Mouse (Mus musculus): ENCODE data around the gene Piezo1.

The Piezo1 gene

DNA sequence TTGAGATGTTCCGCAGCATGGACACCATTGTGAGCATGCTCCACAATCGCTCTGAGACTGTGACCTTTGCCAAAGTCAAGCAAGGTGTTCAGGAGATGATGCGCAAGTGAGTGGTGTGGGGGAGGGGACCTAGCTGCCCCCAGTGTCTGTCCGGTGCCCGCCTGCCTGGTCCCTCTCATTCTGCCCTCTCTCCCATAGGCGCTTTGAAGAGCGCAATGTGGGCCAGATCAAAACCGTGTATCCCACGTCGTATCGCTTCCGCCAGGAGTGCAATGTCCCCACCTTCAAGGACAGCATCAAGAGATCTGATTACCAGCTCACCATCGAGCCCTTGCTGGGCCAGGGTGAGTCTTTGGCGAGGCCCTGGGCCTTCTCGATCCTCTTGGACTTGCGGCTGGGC is 18.9 kb upstream of the Piezo1 start:
- DNase-seq = no peak

DNA sequence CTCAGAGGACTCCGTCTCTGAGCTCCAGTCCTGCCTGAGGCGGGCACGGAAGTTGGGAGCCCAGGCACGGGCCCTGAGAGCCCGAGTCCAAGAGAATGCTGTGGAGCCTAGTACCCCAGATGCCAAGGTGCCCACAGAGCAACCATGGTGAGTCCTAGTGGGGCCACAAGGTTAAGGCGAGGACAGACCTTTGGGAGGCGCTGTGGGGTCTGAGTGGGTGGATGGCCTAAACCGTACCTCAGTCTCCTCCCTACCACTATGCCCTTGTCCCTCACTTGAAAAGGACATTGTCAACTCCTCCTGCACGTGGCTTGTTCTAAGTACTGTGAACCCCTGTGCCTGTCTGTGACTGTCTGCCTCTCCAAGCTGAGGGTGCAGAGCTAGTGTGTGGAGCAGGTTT is 18.2 kb upstream of the Piezo1 start:
- no peak for DNase-seq

DNA sequence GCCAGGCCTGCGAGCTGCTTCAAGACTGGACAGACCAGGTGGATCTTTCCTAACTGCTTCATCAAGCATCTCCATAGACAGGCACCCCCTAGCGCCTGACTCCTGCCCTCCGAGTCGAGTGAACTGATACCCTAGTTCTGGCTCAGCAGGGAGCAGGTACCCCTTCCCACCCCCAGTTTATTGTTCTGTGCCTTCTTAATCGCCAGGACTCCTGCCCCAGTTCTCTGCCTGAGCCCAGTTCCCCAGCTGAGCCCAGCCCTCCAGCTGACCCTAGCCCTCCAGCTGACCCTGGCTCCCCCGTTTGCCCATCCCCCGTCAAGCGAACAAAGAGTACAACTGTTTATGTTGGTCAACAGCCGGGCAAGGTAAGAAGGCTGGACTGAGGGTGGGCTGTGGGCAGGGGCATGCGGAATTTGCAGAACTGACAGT is 17.8 kb upstream of the Piezo1 start:
- no peak for DNase-seq

DNA sequence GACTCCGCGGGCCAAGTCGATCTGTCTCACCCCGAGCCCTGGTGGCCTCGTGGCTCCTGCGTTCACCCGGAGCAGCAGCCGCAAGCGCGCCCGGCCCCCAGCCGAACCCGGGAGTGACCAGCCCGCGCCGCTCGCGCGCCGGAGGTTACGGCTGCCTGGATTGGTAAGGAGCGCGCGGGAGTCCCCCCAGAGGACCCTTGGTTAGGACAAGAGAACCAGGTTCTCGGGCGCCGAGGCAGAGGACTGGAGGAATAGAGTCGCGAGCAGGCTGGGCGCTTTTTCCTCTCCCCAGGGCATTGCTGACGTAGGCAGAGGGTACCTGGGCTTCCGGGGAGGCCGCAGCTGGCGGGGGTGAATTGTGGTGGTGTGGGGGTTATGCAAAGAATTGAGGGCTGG is 17.0 kb upstream of the Piezo1 start:
- DNase-seq = no peak

DNA sequence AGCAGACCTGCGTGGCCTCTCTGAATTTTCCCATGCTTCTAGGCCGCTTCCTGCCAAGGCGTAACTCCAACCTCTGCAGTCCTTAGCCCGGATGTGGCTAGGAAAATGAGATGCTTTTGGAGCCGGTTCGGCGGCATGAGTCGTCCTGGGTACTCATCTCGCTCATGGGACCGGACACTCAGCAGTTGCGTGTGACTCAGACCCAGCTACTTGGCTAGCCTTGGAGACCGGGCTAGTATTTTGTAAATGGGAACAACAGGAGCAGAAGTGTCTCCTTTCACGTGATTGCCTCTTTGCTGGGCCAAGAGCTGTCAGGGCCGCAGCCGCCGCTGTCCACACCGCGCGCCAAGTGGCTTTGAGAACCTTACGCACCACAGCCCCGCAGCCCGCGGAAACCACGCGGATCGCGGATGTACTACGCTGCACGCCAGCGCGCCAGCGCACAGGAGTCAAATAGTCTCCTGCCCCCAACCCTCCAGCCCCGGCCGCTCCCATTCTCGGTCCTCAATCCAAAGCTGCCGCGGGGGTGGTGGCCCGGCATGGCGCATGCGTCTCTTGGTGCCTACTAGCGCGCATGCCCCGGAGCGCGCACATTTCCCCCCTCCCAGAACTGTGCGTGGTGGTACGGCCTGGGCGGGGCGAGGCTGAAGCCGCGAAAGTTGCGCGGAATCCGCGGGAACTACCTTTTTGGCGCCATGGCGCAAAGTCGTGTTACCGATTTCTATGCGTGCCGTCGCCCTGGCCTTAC is 16.4 kb upstream of the Piezo1 start, which contains the start of gene Cdt1:
Gene Cdt1, plus strand, starts transcription at position 655 of the 748 bp plus-strand sequence.
- DNase-seq = peak; percentile 94 to 97

DNA sequence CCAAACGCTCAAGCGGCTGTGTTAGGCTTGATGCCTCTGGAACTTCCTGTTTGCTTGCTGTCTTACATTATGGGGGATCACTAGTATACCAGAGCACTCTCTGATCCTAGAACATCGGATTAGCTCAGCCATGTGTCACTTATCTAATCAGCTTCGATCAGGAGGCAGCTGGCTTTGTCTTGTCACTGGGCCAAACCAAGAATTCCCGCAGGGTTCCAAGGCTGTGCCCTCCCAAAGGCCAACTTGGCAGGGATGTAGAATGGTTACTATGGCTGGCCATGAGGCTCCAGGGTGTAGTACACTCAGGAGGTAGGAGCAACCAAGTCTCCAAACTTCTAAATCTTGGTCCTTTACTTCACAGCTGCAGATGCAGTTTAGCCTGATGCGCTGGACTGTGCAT is 15.6 kb upstream of the Piezo1 start:
- DNase-seq = peak in 1 of 2 experiments; percentile 28

DNA sequence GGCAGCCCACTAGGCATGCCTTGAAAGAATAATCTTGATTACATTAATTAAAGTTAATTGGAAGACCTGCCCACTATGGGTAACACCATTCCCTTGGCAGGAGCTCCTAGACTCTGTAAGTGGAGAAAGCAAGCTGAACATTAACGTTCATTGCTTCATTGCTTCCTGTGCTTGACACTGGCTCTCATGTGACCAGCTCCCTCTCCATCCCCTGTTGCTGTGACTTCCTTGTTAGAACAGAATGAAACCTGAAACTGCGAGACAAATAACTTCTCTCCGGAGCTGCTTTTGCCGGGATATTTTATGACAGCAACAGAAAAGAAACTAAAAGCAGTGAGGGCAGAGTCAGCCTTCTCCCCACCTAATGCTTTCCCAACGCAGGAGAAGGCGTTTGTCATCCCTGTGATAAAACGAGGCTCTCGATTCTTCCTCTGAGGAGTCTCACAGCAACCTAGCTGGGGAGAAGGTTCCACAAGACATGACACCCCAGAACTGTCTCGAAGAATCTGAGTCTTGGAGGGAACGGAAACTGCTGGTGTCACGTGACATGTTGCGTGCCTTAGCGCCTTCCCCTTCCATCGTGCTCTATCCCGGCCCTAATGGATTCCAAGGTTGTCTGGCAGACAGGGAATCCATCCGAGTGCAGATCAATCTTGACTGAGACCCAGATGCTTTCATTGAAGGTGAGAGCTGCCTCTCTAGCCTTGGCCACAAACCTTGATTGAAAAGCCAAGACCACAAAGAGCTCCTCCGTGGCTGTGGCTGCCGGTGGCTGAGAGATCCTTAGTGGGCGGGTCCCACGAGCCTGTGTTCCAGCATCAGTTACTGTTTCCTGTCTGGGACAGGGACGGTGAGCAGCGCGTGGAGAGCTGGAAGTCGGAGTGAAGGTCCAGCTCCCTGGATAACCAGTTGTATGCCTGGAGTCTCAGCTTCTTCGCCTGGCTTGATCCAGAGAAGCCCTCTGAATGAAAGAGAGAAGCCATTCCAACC is 13.5 kb upstream of the Piezo1 start:
- no peak for DNase-seq

DNA sequence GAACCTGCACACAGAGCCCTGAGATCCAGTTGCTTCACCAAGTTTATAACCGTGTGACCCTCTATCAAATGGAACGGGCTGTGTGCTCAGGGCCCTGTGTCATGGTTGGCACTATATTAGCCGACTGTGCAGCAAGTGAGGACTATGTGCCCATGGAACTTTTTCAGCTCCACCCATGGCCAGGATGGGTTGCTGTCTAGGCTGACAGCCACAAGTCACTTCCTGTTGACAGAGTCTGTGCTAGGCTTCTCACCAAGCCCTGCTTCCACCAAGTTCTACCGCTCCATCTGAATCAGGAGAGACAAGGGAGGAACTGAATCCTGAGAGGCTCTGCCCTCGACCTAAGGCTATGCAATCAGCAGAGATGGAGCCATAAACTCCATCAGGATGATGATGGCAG is 10.1 kb upstream of the Piezo1 start:
- no peak for DNase-seq

DNA sequence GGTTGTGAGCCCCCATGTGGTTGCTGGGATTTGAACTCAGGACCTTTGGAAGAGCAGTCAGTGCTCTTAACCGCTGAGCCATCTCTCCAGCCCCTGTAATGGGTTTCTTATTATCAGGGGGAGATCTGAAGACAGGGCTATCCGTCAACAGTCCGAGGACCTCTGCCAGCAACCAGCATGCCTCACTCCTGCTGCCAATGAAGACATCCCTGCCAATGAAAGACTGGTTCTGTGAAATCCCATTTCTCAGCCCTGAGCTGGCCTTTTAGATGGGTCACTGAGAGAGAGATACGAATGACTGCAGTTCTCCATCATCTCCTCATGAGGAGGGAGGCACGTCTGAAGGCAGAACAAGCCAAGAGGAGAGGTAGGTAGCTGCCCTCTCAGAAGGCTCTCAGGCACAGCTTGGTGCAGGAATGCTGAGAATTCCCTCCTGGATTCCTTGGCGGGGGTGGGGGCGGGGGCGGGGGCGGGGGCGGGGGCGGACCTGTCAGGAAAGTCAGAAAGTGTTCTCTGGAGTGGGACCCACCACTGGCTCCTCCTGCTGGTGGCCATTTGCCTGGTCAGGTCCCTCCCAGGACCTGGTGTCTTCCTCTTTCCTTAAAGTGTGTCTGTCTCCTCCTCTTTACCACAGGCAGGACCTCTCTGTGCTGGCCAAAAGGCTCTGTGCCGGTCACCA is 7.7 kb upstream of the Piezo1 start:
- DNase-seq = peak; percentile 28 to 32

DNA sequence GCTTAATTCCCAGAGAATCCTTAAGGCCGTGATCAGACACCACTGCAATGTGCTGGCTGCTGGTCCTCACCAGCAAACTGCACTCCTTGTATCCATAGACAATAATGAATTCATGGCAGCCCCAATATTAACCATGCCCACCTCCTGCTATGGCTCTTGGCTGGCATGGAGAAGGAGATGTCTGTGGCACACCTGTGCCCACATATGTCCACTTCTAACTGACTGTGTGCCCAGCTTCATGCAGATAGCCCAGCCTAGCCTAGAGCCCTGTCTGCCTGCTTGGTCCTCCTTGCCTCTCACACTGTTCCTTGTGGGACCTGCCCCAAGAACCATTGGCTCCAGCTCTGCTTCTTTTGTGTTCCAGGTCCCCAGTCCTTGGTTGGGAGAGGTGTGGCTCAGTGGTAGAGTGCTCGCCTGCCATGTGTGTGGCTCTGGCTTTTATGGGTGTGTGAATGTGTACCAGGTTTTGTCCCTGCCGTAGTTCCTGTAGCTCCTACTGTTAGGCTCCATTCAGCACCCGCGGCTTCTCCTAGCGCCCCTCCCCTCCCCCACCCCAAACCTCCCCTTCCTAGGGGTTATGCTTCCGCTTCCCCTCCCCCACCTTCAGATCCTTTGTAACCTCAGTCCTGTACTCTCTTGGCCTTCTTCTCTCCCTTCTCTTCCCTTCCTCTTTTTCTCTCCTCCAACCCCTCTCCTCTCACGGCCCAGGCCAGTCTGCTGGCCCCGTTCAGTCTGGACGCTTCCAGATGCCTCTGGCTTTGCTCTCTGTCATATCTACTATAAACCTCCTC is 6.3 kb upstream of the Piezo1 start:
- DNase-seq = peak; percentile 30 to 39

DNA sequence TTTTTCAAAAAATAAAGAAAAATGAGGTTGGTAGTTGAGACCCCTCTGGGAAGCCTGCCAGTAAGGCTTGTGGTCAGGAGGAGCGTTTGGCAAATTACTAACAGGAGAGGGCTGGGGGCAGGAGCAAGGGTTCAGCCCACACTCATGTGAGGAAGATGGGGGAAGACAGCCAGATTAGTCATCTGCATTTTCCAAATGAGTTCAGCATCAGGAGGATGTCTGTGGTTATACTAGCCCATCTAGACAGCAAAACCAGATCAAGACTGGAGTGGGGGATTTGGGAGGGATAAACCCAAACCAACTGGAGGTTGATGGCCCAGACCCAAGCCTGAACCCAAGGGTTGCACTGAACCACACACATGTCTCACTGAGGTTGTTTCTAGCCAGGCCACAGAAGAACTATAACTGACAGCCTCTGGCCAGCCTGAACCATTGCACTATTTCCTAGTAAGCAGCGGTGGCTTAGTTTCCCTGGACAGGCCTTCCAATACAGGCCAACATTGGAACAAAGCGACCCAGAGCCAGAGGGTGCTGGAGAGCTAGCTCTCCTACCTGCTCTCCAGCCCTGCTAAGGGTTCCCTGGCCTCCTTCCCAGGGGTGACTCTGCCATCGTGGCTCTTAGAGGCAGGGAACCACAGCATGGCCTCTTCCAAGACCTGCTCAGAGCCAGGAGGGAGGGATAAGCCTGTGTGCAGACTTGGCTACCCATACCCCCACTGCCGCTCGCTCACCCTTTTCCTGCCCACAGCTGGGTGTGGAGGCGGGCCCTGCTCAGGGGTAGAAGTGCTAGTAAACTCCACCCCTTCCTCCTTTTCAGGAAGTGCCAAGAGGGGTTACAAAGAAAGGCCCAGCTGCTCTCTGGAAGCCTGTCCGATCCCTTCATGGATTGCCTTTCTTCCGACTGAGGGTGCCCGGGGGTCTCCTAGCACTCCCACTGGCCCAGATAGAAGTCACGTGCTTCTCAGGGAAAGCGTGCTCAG is 5.2 kb upstream of the Piezo1 start:
- DNase-seq = no peak

DNA sequence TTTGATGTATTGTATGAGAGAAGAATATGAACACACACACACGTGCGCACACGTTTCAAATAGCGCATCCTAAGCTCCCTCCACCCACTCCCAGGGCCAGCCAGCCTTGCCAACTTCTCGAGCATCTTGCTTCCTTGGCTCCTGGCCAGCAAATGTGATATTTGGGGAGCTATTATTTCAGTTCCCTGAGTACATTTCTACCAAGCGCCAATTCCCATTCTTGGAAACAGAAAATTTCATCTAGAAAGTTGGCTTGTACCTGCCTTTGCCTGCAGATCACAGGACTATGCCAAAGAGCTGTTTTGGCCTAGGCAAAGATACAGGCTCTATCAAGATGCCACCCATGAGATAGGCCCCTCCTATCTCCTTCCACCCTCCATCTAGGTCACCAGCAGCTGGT is 3.7 kb upstream of the Piezo1 start:
- DNase-seq = peak; percentile 53 to 60

DNA sequence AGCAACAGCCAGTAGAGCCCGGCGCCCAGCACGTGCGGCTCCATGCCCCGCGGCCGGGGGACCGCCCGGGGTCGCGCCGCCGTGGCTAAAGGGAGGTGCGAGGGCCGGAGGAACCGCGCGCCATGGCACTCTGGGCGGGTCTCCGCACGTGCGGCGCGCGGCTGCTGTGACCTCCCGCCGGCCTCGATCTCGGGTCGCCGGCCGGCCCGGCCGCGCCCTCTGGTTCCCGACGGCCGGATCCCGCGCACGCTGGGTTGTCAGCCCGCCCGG is 199 bp downstream of the Piezo1 start:
- no peak for DNase-seq

DNA sequence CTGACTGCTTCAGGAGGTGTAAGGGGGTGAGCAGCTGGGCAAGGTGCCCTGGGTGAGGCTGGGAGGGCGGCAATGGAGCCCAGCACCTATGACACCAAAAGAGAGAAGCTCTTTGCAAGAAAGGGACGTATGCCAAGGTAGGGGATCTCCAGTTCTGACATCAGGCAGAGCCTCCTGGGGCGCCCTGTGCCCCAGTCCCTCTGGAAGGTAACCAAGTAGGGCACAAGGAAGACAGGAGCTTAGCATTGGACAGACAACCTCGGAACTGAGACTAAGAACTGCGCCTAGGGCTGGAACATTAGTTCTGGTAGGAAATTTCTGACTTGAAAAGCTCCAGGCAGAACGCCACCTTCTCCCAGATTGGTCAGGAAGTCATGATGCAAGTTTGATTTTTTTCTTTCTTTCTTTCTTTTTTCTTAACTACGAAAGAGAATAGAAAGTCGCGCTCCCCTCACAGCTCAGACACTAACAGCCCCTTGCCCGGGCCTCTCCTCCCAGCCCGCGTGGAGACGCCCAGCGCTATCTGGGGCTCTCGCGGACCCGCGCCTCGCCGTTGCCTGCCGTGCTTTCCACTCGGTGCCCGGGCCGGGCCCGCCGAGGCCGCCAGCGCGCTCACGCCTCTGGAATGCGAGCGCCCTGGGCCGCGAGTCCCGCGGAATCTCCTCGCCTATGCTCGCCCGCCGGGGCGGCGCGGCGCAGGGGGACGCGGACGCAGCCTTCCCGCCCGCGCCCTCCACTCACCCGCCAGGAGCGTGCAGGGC is 715 bp downstream of the Piezo1 start:
- DNase-seq = no peak

DNA sequence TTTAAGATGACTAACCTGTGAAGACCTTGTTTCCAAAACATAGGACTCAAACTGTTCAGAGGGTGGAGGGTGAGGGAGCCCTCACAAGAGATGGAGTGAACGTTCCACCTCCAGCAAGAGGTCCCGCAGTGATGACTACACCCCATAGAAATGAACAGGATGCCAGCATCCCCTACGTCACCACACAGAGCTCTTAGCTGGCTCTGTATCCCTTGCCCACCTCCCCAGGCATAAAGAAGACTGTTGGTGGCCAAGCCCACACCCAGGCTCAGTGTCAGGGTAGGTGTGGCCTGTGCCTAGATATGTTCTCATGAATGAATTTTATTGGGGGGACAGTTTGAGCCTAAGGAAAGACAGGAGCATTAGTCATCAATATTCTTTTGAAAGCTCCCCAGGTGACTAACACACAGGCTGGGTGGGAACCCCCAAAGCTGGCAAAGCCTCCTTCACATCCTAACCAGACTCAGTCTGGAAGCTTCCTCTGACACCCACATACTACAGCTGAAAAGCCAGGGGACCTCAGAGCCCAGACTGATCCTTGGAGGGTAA is 2.2 kb downstream of the Piezo1 start:
- DNase-seq = no peak

DNA sequence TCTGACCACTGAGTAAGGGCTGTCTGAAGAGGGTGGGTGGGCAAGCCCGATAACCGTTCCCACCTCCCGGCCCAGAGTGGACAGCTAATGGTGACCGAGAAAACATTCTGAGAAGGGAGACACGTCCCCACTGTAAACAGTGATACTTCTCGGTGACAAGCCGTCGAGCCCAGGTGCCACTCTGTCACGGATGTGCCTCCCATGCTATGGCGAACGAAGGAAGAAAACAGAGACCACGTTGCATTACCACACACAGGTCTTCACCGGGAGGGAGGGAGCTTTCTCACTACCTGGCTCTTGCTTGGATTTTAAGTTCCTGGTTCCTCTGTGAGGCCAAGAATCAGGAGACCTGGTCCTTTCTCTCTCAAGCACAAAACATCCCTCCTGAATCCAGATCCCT is 2.8 kb downstream of the Piezo1 start:
- DNase-seq = no peak

DNA sequence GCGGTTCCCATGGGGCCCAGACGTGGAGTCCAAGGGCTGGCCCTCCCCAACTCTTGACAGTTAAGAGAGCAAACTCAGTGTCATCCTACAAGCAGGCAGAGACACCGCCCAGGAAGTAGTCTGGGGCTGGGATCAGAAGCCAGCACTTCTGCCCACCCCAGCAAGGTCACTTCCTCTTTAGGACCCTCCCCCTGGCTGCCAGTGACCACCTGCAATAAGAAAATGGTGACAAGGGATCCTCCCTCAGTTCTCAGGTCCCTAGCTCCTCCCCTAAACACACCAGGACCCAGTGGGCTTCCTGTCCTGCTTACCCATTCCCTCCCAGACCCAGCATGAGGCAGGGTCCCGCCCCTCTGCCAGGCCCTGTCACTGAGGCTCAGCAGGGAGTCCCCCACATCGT is 3.3 kb downstream of the Piezo1 start:
- DNase-seq = no peak

DNA sequence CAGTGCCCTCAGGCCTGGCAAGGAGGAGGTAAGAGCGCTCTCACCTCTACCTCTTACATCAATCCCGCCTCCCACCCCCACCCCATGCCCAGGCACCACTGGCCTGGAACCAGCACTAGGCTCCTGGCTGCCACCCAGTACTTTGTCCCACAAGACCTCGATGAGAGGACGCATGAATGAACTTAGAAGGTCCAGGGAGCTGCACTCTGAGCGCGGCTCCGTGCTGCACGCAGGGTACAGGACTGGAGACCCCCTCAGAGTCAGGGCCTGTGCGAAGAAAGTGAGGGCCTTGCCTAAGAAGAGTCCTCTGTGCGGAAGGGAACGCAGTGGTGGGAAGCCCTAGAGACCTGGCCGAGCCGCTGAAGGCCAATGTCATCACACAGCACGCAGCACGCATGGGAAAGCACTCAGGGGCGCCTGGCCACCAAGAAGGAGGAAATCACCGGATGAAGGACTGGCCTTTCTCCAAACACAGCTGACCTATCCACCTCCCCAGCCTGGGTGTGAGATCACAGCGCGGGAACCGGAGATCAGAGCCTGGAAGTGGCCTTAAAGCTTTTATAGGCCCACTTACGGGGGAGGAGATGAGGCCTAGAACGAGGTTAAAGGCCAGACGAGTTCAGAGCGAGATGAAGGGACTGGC is 4.2 kb downstream of the Piezo1 start:
- DNase-seq = no peak

DNA sequence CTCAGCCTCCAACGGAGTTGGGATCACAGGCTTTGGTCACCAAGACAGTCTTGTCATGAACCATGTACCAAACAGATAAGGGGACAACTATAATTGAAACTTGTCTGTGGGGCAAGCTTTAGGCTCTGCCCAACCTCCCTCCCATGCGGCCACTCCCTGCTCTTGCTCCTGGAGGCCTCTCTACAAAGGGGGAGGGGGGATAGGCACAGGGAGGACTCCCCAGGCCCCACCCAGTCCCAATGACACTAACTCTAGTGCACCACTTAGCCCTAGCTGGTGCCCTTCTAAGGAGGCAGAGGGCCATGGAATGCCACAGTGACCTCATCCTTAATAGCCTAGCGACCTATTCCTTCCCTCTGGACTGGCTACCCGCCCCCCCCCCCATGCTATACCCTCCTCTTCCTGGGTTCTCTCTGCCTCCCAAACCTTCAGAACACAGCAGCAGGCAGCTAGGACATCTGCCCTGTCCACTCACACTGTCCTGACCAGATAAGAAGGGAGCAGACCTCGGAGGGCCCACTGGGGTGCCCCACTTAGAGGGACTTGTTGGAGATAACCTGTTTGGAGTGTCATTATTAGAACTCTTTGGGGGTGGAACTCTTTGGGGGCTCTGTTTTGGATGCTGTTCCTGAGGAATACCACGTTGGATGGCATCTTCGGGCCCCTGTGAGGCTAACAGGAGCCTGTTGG is 4.9 kb downstream of the Piezo1 start:
- no peak for DNase-seq
